Mouse (Mus musculus) adrenal gland, postnatal 14 days (tissue): Measurements from ENCODE around the gene Hcrtr2. TPM values are rescaled to one million over a fixed set of nuclear protein-coding genes. Genes with fewer than 3 reads are reported as not detected.
A peak's percentile ranks its signal among the peaks of the same experiment; 100 is the strongest.

Experiments
- DNase-seq: peaks from one replicate; pipeline ENCODE4 v3.0.0; 2021; ENCODE audit warnings: mixed read lengths
- total RNA-seq: library from RNA; stranded (reverse); gene quantifications from 2 replicates; pipeline ENCODE4 v1.2.3, GENCODE M21; 2021

Gene Hcrtr2
- total RNA-seq, 1 experiment from 2014 or later = 0.33 TPM

- DNase-seq = no peak
These were observed 88.8 kb downstream of the Hcrtr2 start for GRCm38 (mm10) chr9:76234899-76235298.

- no peak for DNase-seq
These were observed 93.3 kb downstream of the Hcrtr2 start for GRCm38 (mm10) chr9:76230400-76230799.

GRCm38 (mm10) chr9:76217178-76217975 is 106.3 kb downstream of the Hcrtr2 start:
- peak; percentile 3 for DNase-seq

GRCm38 (mm10) chr9:76214678-76215077 is 109.0 kb downstream of the Hcrtr2 start:
- DNase-seq = no peak

GRCm38 (mm10) chr9:76213557-76213956 is 110.1 kb downstream of the Hcrtr2 start, which contains the start of gene Gfral:
Gfral (minus strand) TSS chr9:76213657.
- no peak for DNase-seq

GRCm38 (mm10) chr9:76196917-76197316 is 126.7 kb downstream of the Hcrtr2 start:
- DNase-seq = no peak

- no peak for DNase-seq
These were observed 144.4 kb downstream of the Hcrtr2 start for GRCm38 (mm10) chr9:76179221-76179620.

Other genes with a start within 250 kb of the Hcrtr2 start
- not detected in 2 replicates for gene Gfral, start 110.2 kb downstream of the Hcrtr2 start, total RNA-seq
- gene Fam83b, start 243.3 kb upstream of the Hcrtr2 start, total RNA-seq = 0.19 and 0.30 TPM in 2 replicates